Mouse (Mus musculus) thymus, adult 2 months (tissue): ENCODE data around the gene Psmb3. TPM values are rescaled to one million over a fixed set of nuclear protein-coding genes. Genes with fewer than 3 reads are reported as not detected.

Source experiments
- DNase-seq: peaks from one replicate; pipeline ENCODE4 v3.0.0; 2021
- H3K27ac ChIP-seq: fragments of 200-500 bp; 2 replicates; pipeline ENCODE4 v1.5.1; 2012; ENCODE audit warnings: low read length, control low read depth; ENCODE audit not compliant: control insufficient read depth, insufficient read depth
- H3K27me3 ChIP-seq: fragments of 200-500 bp; 2 replicates; pipeline ENCODE4 v1.6.1; 2012; ENCODE audit warnings: mild to moderate bottlenecking, low read length, moderate library complexity, mixed read lengths; ENCODE audit not compliant: control insufficient read depth, insufficient read depth
- H3K36me3 ChIP-seq: fragments of 200-500 bp; 2 replicates; pipeline ENCODE4 v1.6.1; 2012; ENCODE audit warnings: mild to moderate bottlenecking, low read length, moderate library complexity; ENCODE audit not compliant: control insufficient read depth, insufficient read depth
- H3K4me1 ChIP-seq: fragments of 200-500 bp; replicated peaks from 2 replicates; pipeline ENCODE4 v1.6.1; 2012; ENCODE audit warnings: low read length; ENCODE audit not compliant: control insufficient read depth, insufficient read depth
- H3K4me3 ChIP-seq: fragments of 200-500 bp; 2 replicates; pipeline ENCODE4 v1.5.1; 2012; ENCODE audit warnings: mild to moderate bottlenecking, low read length, control low read depth, moderate library complexity; ENCODE audit not compliant: control insufficient read depth, insufficient read depth
- CTCF ChIP-seq: fragments of 200-500 bp; IDR thresholded peaks from 2 replicates; pipeline ENCODE4 v1.5.1; 2012; ENCODE audit warnings: mild to moderate bottlenecking, control low read depth, low read length, moderate library complexity, borderline replicate concordance; ENCODE audit not compliant: control insufficient read depth, poor library complexity, insufficient read depth; ENCODE audit errors: extremely low read depth
- POLR2A ChIP-seq: fragments of 200-500 bp; IDR thresholded peaks from 2 replicates; pipeline ENCODE4 v1.6.1; 2012; ENCODE audit warnings: mild to moderate bottlenecking, low read length, control low read depth, moderate library complexity; ENCODE audit not compliant: control insufficient read depth, poor library complexity, insufficient read depth; ENCODE audit errors: extremely low read depth
- WGBS: fragments of 180-500 bp; shearing (Covaris S2); methylation state at CpG from one replicate; pipeline ENCODE4 v1.1.7; 2018; 5-methylcytosine and 5-hydroxymethylcytosine counted together
- polyA plus RNA-seq: library from polyadenylated mRNA; depleted of rRNA; stranded (reverse); fragments of >200 nt; gene quantifications from 2 replicates; pipeline ENCODE4 v1.2.3, GENCODE M21; 2012; rRNA removed

The Psmb3 gene
- polyA plus RNA-seq, 1 experiment, result 477 TPM

GRCm38 (mm10) chr11:97745331-97745721 lies 42.1 kb downstream of the Psmb3 start:
- peak overlapping the region; percentile 98 for H3K4me3 ChIP-seq
- no peak overlapping the region for H3K27ac ChIP-seq
- H3K27me3 ChIP-seq, result no peaks in the 10 kb centered on the region
- no peak for DNase-seq
- TF ChIP-seq POLR2A (no peak), CTCF (no peak)
- WGBS, result 8% methylated on average over 13 of the region's 13 CpGs
- H3K4me1 ChIP-seq, result peaks cover 15% of the 10 kb centered on the region
- peaks cover 17% of the 10 kb centered on the region for H3K36me3 ChIP-seq

- Histone ChIP-seq H3K27me3 (no peaks in the 10 kb centered on the region), H3K27ac (no peak overlapping the region), H3K4me1 (peaks cover 7% of the 10 kb centered on the region), H3K36me3 (peaks cover 36% of the 10 kb centered on the region), H3K4me3 (no peak overlapping the region)
- TF ChIP-seq CTCF, result no peak
- TF ChIP-seq POLR2A, result no peak
- DNase-seq, result no peak
- 97% methylated on average over 8 of the region's 8 CpGs for WGBS
Observed at GRCm38 (mm10) chr11:97747773-97748172, 44.6 kb downstream of the Psmb3 start.

GRCm38 (mm10) chr11:97748496-97748895 lies 45.3 kb downstream of the Psmb3 start:
- Histone ChIP-seq H3K27ac (no peak overlapping the region), H3K27me3 (no peaks in the 10 kb centered on the region), H3K4me1 (0 out of 2 replicates have a peak, but pooled peaks cover under 1% of the 10 kb centered on the region), H3K4me3 (no peak overlapping the region), H3K36me3 (peaks cover 44% of the 10 kb centered on the region)
- DNase-seq, result no peak
- 95% methylated on average over 5 of the region's 5 CpGs for WGBS
- no peak for TF ChIP-seq CTCF
- TF ChIP-seq POLR2A, result no peak

DNA sequence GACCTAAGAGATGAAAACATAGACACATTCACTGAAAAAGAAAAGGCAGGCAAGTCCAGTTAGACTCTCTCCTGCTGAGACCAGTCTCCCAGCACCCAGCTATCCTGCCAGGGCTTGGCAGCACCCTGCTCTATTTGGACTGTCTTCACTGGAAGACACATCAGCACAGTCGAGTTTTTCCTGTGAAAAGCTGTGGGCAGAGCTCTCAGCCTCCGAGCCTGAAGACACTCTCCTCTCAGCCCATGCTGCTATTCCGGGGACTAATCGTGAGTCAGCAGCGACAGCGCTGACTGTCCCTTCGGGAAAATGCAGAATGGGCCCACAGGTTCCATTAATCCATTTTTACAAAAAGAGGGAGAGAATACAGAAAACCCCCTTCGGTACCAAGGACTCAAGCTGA lies 50.1 kb downstream of the Psmb3 start:
- Histone ChIP-seq H3K4me1 (no peaks in the 10 kb centered on the region), H3K27me3 (no peaks in the 10 kb centered on the region), H3K27ac (no peak overlapping the region), H3K36me3 (peaks cover 79% of the 10 kb centered on the region), H3K4me3 (no peak overlapping the region)
- TF ChIP-seq CTCF (no peak), POLR2A (no peak)
- no peak for DNase-seq
- 98% methylated on average over 8 of the region's 8 CpGs for WGBS

- Histone ChIP-seq H3K36me3 (peaks cover 57% of the 10 kb centered on the region), H3K27ac (no peak overlapping the region), H3K4me1 (no peaks in the 10 kb centered on the region), H3K27me3 (no peaks in the 10 kb centered on the region), H3K4me3 (no peak overlapping the region)
- TF ChIP-seq CTCF, result no peak
- WGBS, result 95% methylated on average over 1 of the region's 1 CpGs
- DNase-seq, result no peak
Observed at GRCm38 (mm10) chr11:97758125-97758524, 54.9 kb downstream of the Psmb3 start.

GRCm38 (mm10) chr11:97758942-97759341 lies 55.7 kb downstream of the Psmb3 start:
- Histone ChIP-seq H3K27ac (no peak overlapping the region), H3K27me3 (no peaks in the 10 kb centered on the region), H3K4me1 (no peaks in the 10 kb centered on the region), H3K36me3 (peaks cover 48% of the 10 kb centered on the region), H3K4me3 (no peak overlapping the region)
- no peak for DNase-seq
- TF ChIP-seq POLR2A, result no peak
- no peak for TF ChIP-seq CTCF
- WGBS, result 96% methylated on average over 6 of the region's 6 CpGs

GRCm38 (mm10) chr11:97761638-97762037 lies 58.4 kb downstream of the Psmb3 start:
- H3K4me3 ChIP-seq, result no peak overlapping the region
- peaks cover 26% of the 10 kb centered on the region for H3K36me3 ChIP-seq
- H3K4me1 ChIP-seq, result peaks cover 8% of the 10 kb centered on the region; the same call in 1 of the 2 replicates
- no peak for DNase-seq
- no peak overlapping the region for H3K27ac ChIP-seq
- TF ChIP-seq CTCF (no peak), POLR2A (no peak)
- H3K27me3 ChIP-seq, result no peaks in the 10 kb centered on the region

Other genes with a start within 250 kb of the Psmb3 start
- not detected in 2 replicates for gene 4933428G20Rik, start 203.1 kb upstream of the Psmb3 start, polyA plus RNA-seq
- 0.32 and 0.55 TPM in 2 replicates for gene Srcin1, start 127.2 kb upstream of the Psmb3 start, polyA plus RNA-seq
- 5.6 and 8.4 TPM in 2 replicates for gene Epop, start 73.7 kb upstream of the Psmb3 start, polyA plus RNA-seq
- 89.5 and 99.1 TPM in 2 replicates for gene Mllt6, start 40.0 kb upstream of the Psmb3 start, polyA plus RNA-seq
- 24.9 and 25.3 TPM in 2 replicates for gene Cisd3, start 17.6 kb upstream of the Psmb3 start, polyA plus RNA-seq
- gene Pcgf2, start 2.9 kb upstream of the Psmb3 start, polyA plus RNA-seq, result 22.6 and 28.2 TPM in 2 replicates
- gene Pip4k2b, start 41.3 kb downstream of the Psmb3 start, polyA plus RNA-seq, result 28.2 and 34.8 TPM in 2 replicates
- gene Cwc25, start 63.2 kb downstream of the Psmb3 start, polyA plus RNA-seq, result 14.9 and 16.6 TPM in 2 replicates
- gene 1700001P01Rik, start 72.5 kb downstream of the Psmb3 start, polyA plus RNA-seq, result 0.38 and 0.50 TPM in 2 replicates
- 140 and 154 TPM in 2 replicates for gene Rpl23, start 79.0 kb downstream of the Psmb3 start, polyA plus RNA-seq
- gene Lasp1, start 95.6 kb downstream of the Psmb3 start, polyA plus RNA-seq, result 167 and 178 TPM in 2 replicates
- gene B230217C12Rik, start 137.4 kb downstream of the Psmb3 start, polyA plus RNA-seq, result 4.7 and 6.2 TPM in 2 replicates
- gene Fbxo47, start 180.8 kb downstream of the Psmb3 start, polyA plus RNA-seq, result 0.19 and 0.28 TPM in 2 replicates